Mouse (Mus musculus) intestine, embryonic 15.5 days (tissue): ENCODE data around the gene Tmem110. TPM values are rescaled to one million over a fixed set of nuclear protein-coding genes. Genes with fewer than 3 reads are reported as not detected.

Experiments
- ATAC-seq: fragments of 200-750 bp; cut with Nextera tagmentation; 2 replicates; pipeline ENCODE4 v1.8.0; 2017; ENCODE audit warnings: moderate TSS enrichment, moderate library complexity
- H3K27ac ChIP-seq: fragments of 300-500 bp; sonication (generic); 2 replicates; pipeline ENCODE4 v1.5.1; 2015; ENCODE audit warnings: mild to moderate bottlenecking, inconsistent platforms
- H3K27me3 ChIP-seq: fragments of 300-500 bp; sonication (generic); replicated peaks from 2 replicates; pipeline ENCODE4 v1.6.1; 2015; ENCODE audit warnings: inconsistent platforms
- H3K36me3 ChIP-seq: fragments of 300-500 bp; sonication (generic); 2 replicates; pipeline ENCODE4 v1.6.1; 2015; ENCODE audit warnings: inconsistent platforms
- H3K4me1 ChIP-seq: fragments of 300-500 bp; sonication (generic); replicated peaks from 2 replicates; pipeline ENCODE4 v1.6.1; 2015; ENCODE audit warnings: inconsistent platforms
- H3K4me2 ChIP-seq: fragments of 300-500 bp; sonication (generic); replicated peaks from 2 replicates; pipeline ENCODE4 v1.6.1; 2015; ENCODE audit warnings: mild to moderate bottlenecking, inconsistent platforms
- H3K4me3 ChIP-seq: fragments of 300-500 bp; sonication (generic); replicated peaks from 2 replicates; pipeline ENCODE4 v1.5.1; 2015; ENCODE audit warnings: inconsistent platforms
- H3K9ac ChIP-seq: fragments of 300-500 bp; sonication (generic); 2 replicates; pipeline ENCODE4 v1.6.1; 2015; ENCODE audit warnings: inconsistent platforms
- H3K9me3 ChIP-seq: fragments of 300-500 bp; sonication (generic); 2 replicates; pipeline ENCODE4 v1.6.1; 2016; ENCODE audit warnings: inconsistent platforms
- WGBS: fragments of 180-500 bp; shearing (Covaris S2); methylation state at CpG from one replicate; pipeline ENCODE4 v1.1.7; 2015; 5-methylcytosine and 5-hydroxymethylcytosine counted together
- polyA plus RNA-seq: library from polyadenylated mRNA; unstranded; fragments of >200 nt; fragmentation: Nextera tagmentation; extraction: Ambion mirVana; gene quantifications from 2 replicates; pipeline ENCODE4 v1.2.1, GENCODE M21; 2015

Gene Tmem110
- polyA plus RNA-seq, 1 experiment from 2014 or later, result 22.0 TPM

GRCm38 (mm10) chr14:30828635-30829460, 3.5 kb downstream of the Tmem110 start:
- Histone ChIP-seq H3K4me2 (0 out of 2 replicates have a peak overlapping the region, but pooled peaks have one; percentile 11), H3K36me3 (no peaks in the 10 kb centered on the region), H3K9me3 (no peaks in the 10 kb centered on the region), H3K27me3 (no peaks in the 10 kb centered on the region), H3K27ac (peak overlapping the region; percentile 36; the same call in 1 of the 2 replicates), H3K9ac (no peak overlapping the region), H3K4me1 (peaks cover 42% of the 10 kb centered on the region), H3K4me3 (no peak overlapping the region)
- 56% methylated on average over 11 of the region's 11 CpGs for WGBS
- no peak for ATAC-seq

DNA sequence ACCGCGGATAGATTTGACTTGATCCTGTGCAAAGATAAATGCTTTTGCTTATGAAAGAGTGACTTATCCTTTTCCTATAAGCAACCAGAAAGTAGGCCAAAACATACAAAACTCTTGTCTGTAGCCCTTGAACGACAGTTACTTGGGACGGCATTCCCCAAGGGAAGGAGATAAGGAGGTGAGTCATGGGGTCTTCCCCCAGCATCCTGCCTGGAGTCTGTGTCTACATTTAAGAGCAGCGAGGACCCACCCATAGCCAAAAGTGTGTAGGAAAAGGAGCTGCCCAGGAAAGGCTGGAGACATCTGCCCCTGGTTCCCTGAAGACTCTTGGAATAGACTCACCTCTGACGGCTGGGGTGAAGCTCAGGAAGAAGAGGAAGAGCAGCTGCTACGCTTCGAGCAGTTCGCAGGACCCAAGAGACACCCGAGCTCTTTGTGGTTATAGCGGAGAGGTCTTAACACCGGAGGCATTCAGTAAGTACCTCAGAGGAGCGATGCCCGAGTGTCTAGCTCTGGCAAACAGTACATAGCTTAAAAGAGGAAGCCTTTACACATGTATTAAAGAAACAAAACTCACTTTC, 12.1 kb downstream of the Tmem110 start:
- Histone ChIP-seq H3K4me2 (no peak overlapping the region), H3K36me3 (peaks cover 6% of the 10 kb centered on the region; the same call in 1 of the 2 replicates), H3K4me1 (no peaks in the 10 kb centered on the region), H3K27me3 (no peaks in the 10 kb centered on the region), H3K9ac (no peak overlapping the region), H3K4me3 (no peak overlapping the region), H3K27ac (no peak overlapping the region), H3K9me3 (no peaks in the 10 kb centered on the region)
- ATAC-seq, result no peak
- WGBS, result 80% methylated on average over 14 of the region's 14 CpGs

DNA sequence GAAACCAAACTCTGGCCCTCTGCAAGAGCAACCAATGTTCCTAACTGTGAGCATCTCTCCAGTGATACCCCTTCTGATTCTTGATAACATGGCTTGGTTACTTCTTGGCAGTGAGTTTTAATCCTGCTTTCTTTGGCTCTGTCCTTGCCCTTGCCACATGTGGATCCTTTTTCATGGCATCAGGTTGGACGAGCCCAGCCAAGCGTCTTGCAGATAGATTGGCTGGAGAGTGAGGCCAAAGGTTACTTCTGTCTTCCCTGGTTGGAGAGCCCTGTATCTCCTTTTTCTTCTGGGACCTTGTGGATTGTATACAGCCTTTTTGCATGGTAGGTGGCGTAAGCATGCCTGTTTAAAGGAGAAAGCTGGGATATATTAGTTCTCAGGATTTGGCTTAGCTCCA, 18.3 kb downstream of the Tmem110 start:
- WGBS, result 89% methylated on average over 3 of the region's 3 CpGs
- Histone ChIP-seq H3K36me3 (no peaks in the 10 kb centered on the region; the same call in none of the 2 replicates), H3K9ac (no peak overlapping the region), H3K4me2 (no peak overlapping the region), H3K27ac (no peak overlapping the region), H3K9me3 (no peaks in the 10 kb centered on the region), H3K4me1 (no peaks in the 10 kb centered on the region), H3K4me3 (no peak overlapping the region), H3K27me3 (no peaks in the 10 kb centered on the region)
- no peak for ATAC-seq

- WGBS, result 93% methylated on average over 5 of the region's 5 CpGs
- no peaks in the 10 kb centered on the region for H3K27me3 ChIP-seq
- H3K4me1 ChIP-seq, result no peaks in the 10 kb centered on the region
- no peak overlapping the region for H3K4me3 ChIP-seq
- ATAC-seq, result no peak
- no peak overlapping the region for H3K4me2 ChIP-seq
- no peaks in the 10 kb centered on the region; the same call in 1 of the 2 replicates for H3K36me3 ChIP-seq
- no peak overlapping the region for H3K27ac ChIP-seq
- no peak overlapping the region for H3K9ac ChIP-seq
- no peaks in the 10 kb centered on the region for H3K9me3 ChIP-seq
Measured at GRCm38 (mm10) chr14:30850504-30850903, 25.1 kb downstream of the Tmem110 start.

- 84% methylated on average over 5 of the region's 5 CpGs for WGBS
- no peak; the same call in 1 of the 2 replicates for ATAC-seq
Measured at GRCm38 (mm10) chr14:30852325-30852724, 26.9 kb downstream of the Tmem110 start.

GRCm38 (mm10) chr14:30855316-30855715, 29.9 kb downstream of the Tmem110 start:
- Histone ChIP-seq H3K27ac (no peak overlapping the region), H3K36me3 (no peaks in the 10 kb centered on the region), H3K27me3 (no peaks in the 10 kb centered on the region), H3K4me3 (no peak overlapping the region), H3K4me2 (no peak overlapping the region), H3K4me1 (no peaks in the 10 kb centered on the region), H3K9ac (no peak overlapping the region), H3K9me3 (no peaks in the 10 kb centered on the region)
- 91% methylated on average over 3 of the region's 3 CpGs for WGBS
- ATAC-seq, result no peak

More at GRCm38 (mm10) chr14:30852325-30852724, 26.9 kb downstream of the Tmem110 start:
- Histone ChIP-seq H3K4me3 (no peak overlapping the region), H3K27me3 (no peaks in the 10 kb centered on the region), H3K4me1 (no peaks in the 10 kb centered on the region), H3K4me2 (no peak overlapping the region), H3K9ac (no peak overlapping the region), H3K27ac (no peak overlapping the region), H3K36me3 (no peaks in the 10 kb centered on the region), H3K9me3 (no peaks in the 10 kb centered on the region)

DNA sequence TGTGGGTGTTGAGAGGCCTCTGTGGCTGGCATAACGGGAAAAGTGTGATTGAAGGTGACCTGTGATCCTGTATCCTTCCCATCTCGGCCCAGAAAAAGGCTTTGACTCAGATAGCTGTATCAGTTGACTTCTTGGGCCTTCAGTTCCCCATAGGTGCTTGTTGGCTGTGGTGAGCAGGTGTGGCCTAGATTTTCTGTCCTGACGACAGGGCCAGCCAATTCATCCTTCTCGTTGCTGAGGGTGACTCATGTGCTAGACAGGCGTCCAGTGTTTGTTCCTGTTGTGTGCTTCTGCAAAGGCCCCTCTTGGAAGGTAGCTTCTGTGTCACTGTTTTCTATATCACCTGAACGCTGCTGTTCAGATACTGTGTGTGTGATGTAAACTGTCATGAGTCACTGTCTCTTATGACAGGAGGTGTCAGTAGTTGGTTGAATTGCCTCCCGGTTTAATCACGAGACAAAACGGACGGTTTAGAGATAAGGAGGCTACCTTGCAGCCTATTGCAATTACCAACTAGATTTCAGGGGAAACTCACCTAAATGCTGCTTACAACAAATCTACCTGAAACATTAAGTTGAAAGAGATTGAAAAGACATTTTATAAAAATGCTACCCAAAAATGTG, 31.6 kb downstream of the Tmem110 start:
- Histone ChIP-seq H3K27ac (no peak overlapping the region), H3K27me3 (no peaks in the 10 kb centered on the region), H3K9me3 (no peaks in the 10 kb centered on the region), H3K9ac (no peak overlapping the region), H3K36me3 (no peaks in the 10 kb centered on the region), H3K4me3 (no peak overlapping the region), H3K4me1 (0 out of 2 replicates have a peak, but pooled peaks cover 10% of the 10 kb centered on the region), H3K4me2 (no peak overlapping the region)
- peak; percentile 48 for ATAC-seq
- 60% methylated on average over 10 of the region's 10 CpGs for WGBS

DNA sequence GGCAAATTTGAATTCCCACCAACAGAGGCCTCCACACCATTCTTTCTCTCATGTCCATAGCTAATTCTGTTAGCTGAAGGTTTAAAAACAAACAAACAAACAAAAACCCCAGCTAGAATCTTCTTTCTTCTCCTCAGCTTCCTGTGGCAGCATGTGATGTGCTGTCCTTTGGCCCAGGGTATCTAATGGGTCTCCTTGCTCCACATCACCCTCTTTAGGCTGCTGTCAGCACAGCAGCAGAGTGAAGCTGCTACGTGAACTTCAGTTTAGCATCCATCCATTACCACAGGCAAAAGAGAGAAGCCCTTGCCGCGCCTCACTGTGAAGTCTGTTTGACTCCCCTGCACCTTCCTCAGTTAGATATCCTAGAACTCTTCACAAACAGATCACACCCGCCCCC, 32.6 kb downstream of the Tmem110 start:
- H3K4me1 ChIP-seq, result 0 out of 2 replicates have a peak, but pooled peaks cover 14% of the 10 kb centered on the region
- H3K27me3 ChIP-seq, result no peaks in the 10 kb centered on the region
- no peaks in the 10 kb centered on the region for H3K36me3 ChIP-seq
- 86% methylated on average over 4 of the region's 4 CpGs for WGBS
- H3K4me3 ChIP-seq, result no peak overlapping the region
- H3K4me2 ChIP-seq, result no peak overlapping the region
- no peak overlapping the region for H3K27ac ChIP-seq
- no peak overlapping the region for H3K9ac ChIP-seq
- no peaks in the 10 kb centered on the region for H3K9me3 ChIP-seq
- no peak for ATAC-seq

GRCm38 (mm10) chr14:30861421-30862125, 36.2 kb downstream of the Tmem110 start:
- H3K4me2 ChIP-seq, result peak overlapping the region; percentile 45
- H3K27ac ChIP-seq, result peak overlapping the region; percentile 24; the same call in 1 of the 2 replicates

DNA sequence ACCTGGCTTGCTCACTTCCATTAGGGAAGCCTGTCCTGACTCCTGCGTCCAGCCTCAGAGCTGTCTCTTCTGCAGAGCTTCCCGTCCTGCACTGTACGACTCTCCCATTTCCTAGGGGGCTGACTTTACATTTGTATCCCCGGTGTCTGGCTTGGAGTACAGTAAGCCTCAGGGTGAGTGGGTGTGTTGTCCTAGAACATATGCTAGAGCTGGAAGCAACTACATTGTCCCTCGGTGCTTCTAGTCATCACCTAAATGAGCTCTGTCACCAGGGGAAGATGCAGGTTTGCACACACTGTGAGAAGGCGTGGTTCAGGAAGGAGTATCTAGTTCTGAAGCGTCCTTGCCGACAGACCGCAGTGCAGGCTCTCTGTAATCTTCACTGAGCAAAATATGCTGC, 37.0 kb downstream of the Tmem110 start:
- no peak for ATAC-seq
- Histone ChIP-seq H3K9ac (no peak overlapping the region), H3K27me3 (no peaks in the 10 kb centered on the region), H3K4me1 (0 out of 2 replicates have a peak, but pooled peaks cover 14% of the 10 kb centered on the region), H3K9me3 (no peaks in the 10 kb centered on the region), H3K4me3 (no peak overlapping the region), H3K4me2 (peak overlapping the region; percentile 45), H3K27ac (0 out of 2 replicates have a peak overlapping the region, but pooled peaks have one; percentile 24), H3K36me3 (no peaks in the 10 kb centered on the region)
- 71% methylated on average over 9 of the region's 9 CpGs for WGBS

More at GRCm38 (mm10) chr14:30861421-30862125, 36.2 kb downstream of the Tmem110 start:
- whole genome bisulfite sequencing, result 32% methylated on average over 16 of the region's 16 CpGs
- 0 out of 2 replicates have a peak, but pooled peaks cover 14% of the 10 kb centered on the region for H3K4me1 ChIP-seq
- no peaks in the 10 kb centered on the region for H3K36me3 ChIP-seq
- ATAC-seq, result peak; percentile 91
- H3K27me3 ChIP-seq, result no peaks in the 10 kb centered on the region
- H3K9me3 ChIP-seq, result no peaks in the 10 kb centered on the region
- no peak overlapping the region for H3K9ac ChIP-seq
- H3K4me3 ChIP-seq, result no peak overlapping the region

GRCm38 (mm10) chr14:30865311-30865710, 39.9 kb downstream of the Tmem110 start:
- no peak overlapping the region for H3K9ac ChIP-seq
- H3K4me2 ChIP-seq, result no peak overlapping the region
- H3K4me1 ChIP-seq, result peaks cover 21% of the 10 kb centered on the region; the same call in 1 of the 2 replicates
- H3K27ac ChIP-seq, result no peak overlapping the region
- H3K4me3 ChIP-seq, result no peak overlapping the region
- H3K27me3 ChIP-seq, result no peaks in the 10 kb centered on the region
- H3K9me3 ChIP-seq, result no peaks in the 10 kb centered on the region
- ATAC-seq, result no peak
- no peaks in the 10 kb centered on the region for H3K36me3 ChIP-seq
- 75% methylated on average over 3 of the region's 3 CpGs for WGBS
